Mouse (Mus musculus) G1E-ER4 (cell line): ENCODE measurements around the gene Scai. TPM values are rescaled to one million over a fixed set of nuclear protein-coding genes. Genes with fewer than 3 reads are reported as not detected.

Experiments used
- GATA1 ChIP-seq: IDR thresholded peaks from one replicate; pipeline ENCODE4 v1.8.0; 2012; ENCODE audit warnings: low read length, inconsistent platforms
- polyA plus RNA-seq: library from polyadenylated mRNA; stranded (reverse); fragments of >175 nt; gene quantifications from 2 replicates; pipeline ENCODE4 v1.2.3, GENCODE M21; 2012

Scai gene
- polyA plus RNA-seq, 1 experiment, result 48.6 TPM

- TF ChIP-seq GATA1, result no peak
Measured at GRCm38 (mm10) chr2:39064687-39065399, 125.7 kb downstream of the Scai start.

GRCm38 (mm10) chr2:39048515-39048914 is 142.0 kb downstream of the Scai start:
- no peak for TF ChIP-seq GATA1

GRCm38 (mm10) chr2:39040215-39040614 is 150.3 kb downstream of the Scai start:
- TF ChIP-seq GATA1, result no peak

GRCm38 (mm10) chr2:39031611-39032010 is 158.9 kb downstream of the Scai start:
- TF ChIP-seq GATA1, result no peak

- no peak for TF ChIP-seq GATA1
Measured at GRCm38 (mm10) chr2:39020004-39020403, 170.5 kb downstream of the Scai start.

- TF ChIP-seq GATA1, result no peak
Measured at GRCm38 (mm10) chr2:39016581-39016980, 174.0 kb downstream of the Scai start.

Other genes with a start within 250 kb of the Scai start
- 0.15 and 0.18 TPM in 2 replicates for gene Wdr38, start 193.3 kb downstream of the Scai start, polyA plus RNA-seq
- 78.5 and 96.1 TPM in 2 replicates for gene Arpc5l, start 185.4 kb downstream of the Scai start, polyA plus RNA-seq
- gene Rpl35, start 185.1 kb downstream of the Scai start, polyA plus RNA-seq, result 139 and 159 TPM in 2 replicates
- 1.5 and 1.6 TPM in 2 replicates for gene Golga1, start 125.2 kb downstream of the Scai start, polyA plus RNA-seq
- gene Ppp6c, start 35.7 kb upstream of the Scai start, polyA plus RNA-seq, result 2.7 and 6.3 TPM in 2 replicates